Mouse (Mus musculus): Measurements from ENCODE around the gene Anks1b.
"Not testable (repeated sequence)": the region's sequence is repeated elsewhere in the genome, so short reads cannot be mapped to it uniquely, and the experiment has no call there.

The Anks1b gene

DNA sequence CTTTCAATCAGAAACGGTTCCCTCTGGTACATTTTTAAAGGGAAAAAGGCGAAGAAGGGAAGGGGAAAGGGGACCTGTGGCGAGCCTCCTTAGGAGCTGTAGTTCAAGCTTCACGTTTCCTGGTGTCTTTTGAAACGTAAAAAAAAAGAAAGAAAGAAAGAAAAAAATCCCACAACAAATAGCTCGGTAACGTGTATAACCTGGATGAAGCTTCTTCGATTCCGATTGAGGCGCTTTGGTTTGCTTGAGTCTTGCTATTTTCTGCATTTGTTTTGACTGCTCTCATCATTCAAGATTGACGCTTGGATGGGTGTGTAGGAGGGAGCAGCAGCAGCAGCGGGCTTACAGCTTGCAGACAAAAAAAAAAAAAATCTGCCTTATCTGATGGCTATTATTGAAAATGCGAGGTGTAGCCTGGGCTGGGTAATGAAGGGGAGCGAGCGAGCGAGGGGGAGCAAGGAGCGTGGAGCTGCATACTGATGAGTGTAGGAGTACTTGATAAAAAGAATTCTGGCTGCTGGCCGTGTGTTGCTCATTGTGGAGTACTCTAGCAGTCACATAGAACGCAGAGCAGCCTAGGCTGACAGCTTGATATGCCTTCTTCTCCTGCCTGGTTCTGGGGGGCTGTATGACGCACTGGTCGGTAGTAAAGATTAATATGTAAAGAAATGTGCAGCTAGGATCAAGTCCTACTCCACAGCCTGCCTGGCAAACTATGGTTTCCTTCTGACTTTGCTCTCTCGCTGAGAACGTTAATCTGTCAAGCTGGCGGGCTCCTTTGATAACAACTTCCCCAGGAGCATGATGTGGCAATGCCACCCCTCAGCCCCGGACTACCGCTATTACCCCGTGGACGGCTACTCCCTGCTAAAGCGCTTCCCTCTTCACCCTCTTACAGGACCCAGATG, 703.1 kb downstream of the Anks1b start:
- no peak for DNase-seq (ENCODE audit: low read depth, low spot score)

- DNase-seq (ENCODE audit: low read depth, low spot score), result no peak
These were observed 703.8 kb downstream of the Anks1b start for GRCm38 (mm10) chr10:90577099-90577461.

- no peak for DNase-seq (ENCODE audit: low read depth, low spot score)
These were observed 704.5 kb downstream of the Anks1b start for GRCm38 (mm10) chr10:90577777-90578176.

DNA sequence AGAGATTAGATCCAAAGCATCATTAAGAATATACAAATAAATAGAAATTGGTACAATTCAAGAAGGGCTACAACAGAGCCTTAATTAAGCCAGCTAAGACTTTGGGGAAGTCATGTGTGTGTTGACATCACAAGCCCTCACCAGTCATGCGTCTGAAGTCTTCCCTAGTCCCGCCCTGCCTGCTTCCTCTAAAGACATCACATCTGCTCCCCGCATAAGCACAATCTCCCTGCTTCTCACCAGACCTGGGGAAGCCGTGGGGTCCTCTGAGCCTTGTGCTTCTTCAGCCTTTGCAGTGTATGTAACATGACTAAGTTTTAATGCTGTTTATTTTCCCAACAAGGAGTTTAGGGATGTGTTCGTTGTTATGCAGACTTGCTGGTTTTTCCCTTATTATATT, 706.7 kb downstream of the Anks1b start:
- DNase-seq (ENCODE audit: low read depth, low spot score), result no peak

DNA sequence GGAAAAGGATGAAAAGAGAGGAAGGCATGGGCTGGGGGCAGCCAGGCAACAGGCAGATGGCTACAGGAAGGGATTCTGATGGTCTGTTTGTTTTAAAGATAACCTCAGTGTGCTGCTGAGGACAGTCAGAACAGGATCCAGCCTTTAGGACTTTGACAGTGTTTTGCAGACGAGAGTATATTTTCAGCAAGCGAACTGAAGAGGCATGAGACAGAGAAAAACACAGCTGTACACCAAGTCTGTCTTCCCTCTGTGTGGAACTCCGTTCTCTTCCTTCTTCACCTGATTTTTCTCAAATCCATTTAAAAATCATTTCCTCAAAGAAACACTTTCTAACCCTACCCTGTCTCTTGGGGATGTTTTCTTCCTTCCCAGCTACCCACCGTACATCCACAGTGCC, 710.7 kb downstream of the Anks1b start:
- no peak for DNase-seq (ENCODE audit: low read depth, low spot score)

GRCm38 (mm10) chr10:90596142-90596541, 722.8 kb downstream of the Anks1b start:
- DNase-seq (ENCODE audit: low read depth, low spot score), result peak; percentile 27

DNA sequence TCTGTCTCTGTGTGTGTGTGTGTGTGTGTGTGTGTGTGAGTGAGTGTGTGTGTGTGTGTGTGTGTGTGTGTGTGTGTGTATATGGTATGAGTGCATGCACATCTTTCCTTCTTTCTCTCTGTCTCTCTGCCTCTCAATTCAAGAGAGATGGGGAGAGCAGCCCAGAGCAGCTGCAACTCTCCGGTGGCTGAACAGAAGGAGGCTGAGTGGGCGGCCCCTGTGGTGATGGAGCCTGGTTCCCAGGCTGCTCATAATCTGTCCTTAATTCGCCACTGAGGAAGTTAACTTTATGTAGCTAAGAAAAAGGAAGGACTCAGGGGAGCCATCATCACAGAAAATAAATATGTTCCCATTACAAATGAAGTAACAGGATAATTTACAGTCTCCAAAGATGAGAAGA, 723.3 kb downstream of the Anks1b start:
- DNase-seq (ENCODE audit: low read depth, low spot score), result no peak

GRCm38 (mm10) chr10:90599149-90599548, 725.8 kb downstream of the Anks1b start:
- DNase-seq (ENCODE audit: low read depth, low spot score), result no peak

DNA sequence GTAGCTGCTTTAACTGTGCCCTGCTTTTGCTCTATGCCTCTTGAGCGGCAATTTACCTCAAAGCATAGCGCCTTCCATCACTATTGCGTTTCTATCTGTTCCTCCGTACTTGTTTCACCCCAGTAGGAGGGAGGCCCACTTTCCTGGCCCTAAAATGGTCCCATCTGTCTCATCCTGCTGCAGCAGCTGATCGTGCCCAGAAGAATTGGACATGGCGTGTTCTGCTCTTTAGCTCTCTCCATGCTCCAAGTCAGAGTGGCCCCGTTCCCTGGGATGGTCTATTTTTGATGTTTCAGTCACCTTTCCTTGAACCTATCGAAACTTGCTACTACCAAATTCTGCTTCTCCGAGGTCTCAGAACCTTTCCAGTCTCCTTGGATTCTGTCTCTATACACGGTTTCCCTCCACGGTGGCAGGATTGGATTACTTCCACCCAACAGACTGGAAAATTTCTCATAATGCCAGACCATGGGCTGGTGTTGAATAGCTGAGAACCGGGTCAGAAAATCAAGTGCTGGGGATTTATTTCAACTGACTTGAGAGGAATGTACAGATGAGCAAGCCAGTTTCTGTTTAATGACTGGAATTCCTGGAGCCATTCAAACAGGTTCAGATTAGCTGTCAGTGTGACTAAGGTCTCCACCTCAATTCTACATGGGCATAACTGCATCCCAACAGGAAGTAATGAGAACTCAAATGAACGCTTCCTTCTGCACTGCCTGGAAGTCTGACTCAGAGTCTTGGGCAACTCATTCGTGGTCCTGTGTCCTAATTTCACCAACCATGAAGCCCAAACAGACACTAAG, 726.6 kb downstream of the Anks1b start:
- DNase-seq (ENCODE audit: low read depth, low spot score), result no peak

- no peak for DNase-seq (ENCODE audit: low read depth, low spot score)
These were observed 734.3 kb downstream of the Anks1b start for GRCm38 (mm10) chr10:90607586-90607985.

DNA sequence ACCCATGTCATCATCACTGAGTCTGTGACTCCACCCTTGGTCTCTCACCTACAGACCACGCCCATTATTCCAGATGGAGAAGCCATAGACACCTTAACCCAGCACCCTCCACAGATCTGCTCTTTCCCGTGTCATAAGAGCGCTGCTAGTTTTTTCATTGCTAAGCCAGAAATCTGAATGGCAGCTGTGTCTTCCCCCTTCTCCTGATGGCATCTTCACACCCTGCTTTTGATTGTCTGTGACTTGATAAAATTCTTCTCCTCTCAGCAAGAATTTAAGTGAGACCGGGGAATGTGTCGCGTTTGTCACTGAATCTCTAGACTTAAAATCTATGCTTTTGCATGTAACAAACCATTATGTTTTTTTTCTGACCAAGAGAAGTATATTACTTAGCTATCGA, 736.1 kb downstream of the Anks1b start:
- DNase-seq (ENCODE audit: low read depth, low spot score), result no peak

- no peak for DNase-seq (ENCODE audit: low read depth, low spot score)
These were observed 739.7 kb downstream of the Anks1b start for GRCm38 (mm10) chr10:90613051-90613450.

GRCm38 (mm10) chr10:90615196-90615595, 741.9 kb downstream of the Anks1b start:
- no peak for DNase-seq (ENCODE audit: low read depth, low spot score)

DNA sequence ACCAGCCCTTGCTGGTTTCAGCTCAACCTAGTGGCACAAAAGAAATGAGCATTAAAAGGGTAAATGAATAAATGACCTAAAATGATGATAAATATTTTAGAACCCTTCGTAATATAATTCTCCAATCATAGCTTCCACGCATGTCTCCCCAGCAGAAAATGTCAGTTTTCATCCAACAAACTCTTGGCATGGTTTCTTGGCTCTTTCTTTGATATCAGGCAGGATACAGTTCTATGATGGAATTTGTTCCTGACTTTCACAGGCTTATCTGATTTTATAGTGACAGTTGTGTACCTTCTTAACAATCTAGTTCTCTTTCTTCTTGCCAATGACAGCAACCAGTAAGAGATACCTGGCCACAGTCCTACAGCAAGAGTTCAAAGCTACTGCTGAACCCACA, 743.3 kb downstream of the Anks1b start:
- DNase-seq (ENCODE audit: low read depth, low spot score), result no peak

- DNase-seq (ENCODE audit: low read depth, low spot score), result no peak
These were observed 744.5 kb downstream of the Anks1b start for GRCm38 (mm10) chr10:90617664-90618296.

GRCm38 (mm10) chr10:90627532-90627931, 754.2 kb downstream of the Anks1b start:
- no peak for DNase-seq (ENCODE audit: low read depth, low spot score)

DNA sequence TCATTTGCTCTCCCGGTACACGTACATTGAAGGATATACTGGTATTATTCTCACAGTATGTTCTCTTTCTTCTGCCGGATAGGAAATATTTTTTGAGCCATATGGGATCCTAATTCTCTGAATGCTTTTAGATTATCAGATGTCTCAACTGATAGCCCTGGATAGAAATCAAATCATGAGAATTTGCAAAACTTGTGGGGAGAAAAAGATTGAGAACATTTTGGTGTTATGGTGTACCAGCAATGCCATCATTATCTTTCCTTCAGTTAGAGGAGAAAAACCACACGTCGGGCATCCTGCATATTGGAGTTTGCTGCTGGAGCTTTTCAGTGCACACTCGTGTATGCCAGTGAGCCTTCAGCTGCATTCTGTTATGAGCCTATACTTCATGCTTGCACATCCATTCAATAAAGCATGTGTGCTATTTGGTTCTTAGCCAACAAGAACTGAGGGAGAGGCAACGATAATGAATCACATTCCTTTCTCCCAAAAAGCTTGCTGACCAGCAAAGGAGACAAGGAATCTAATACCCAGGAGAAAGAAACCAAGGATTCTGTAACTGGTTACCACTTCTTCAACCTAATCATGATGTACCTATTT, 756.9 kb downstream of the Anks1b start:
- DNase-seq (ENCODE audit: low read depth, low spot score), result no peak

DNA sequence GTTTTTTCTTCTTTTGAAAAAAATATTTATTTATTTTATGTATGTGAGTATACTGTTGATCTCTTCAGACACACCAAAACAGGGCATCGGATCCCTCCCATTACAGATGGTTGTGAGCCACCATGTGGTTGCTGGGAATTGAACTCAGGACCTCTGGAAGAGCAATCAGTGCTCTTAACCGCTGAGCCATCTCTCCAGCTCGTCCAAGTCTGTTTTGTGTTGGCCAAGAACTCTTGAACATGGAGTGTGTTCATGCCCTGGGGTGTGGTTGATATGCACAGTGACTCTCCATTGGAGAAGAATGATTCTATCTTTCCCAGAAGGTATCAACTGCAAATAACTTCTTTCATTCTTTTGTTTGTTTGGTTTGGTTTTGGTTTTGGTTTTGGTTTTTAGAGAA, 757.5 kb downstream of the Anks1b start:
- DNase-seq (ENCODE audit: low read depth, low spot score), result not testable (repeated sequence)

DNA sequence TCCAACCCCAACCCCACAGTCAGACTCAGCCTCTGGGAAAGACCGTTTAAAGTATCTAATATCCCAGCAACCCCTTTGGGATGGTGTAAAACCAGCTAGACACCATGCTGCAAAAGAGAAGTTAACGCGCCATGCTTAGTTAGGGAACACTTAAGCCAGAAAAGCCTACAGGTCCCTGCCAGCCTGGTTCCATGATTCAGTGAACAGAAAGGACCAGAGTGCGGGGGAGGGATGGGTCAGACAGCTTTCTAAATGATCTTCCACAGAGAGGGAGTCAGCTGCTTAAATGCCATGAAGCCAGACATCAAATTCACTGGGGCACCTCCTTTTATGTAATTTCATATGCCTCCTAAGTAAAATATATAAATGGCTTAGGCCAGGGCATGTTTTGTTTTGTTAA, 764.0 kb downstream of the Anks1b start:
- no peak for DNase-seq (ENCODE audit: low read depth, low spot score)

- no peak for DNase-seq (ENCODE audit: low read depth, low spot score)
These were observed 776.4 kb downstream of the Anks1b start for GRCm38 (mm10) chr10:90649681-90650080.

DNA sequence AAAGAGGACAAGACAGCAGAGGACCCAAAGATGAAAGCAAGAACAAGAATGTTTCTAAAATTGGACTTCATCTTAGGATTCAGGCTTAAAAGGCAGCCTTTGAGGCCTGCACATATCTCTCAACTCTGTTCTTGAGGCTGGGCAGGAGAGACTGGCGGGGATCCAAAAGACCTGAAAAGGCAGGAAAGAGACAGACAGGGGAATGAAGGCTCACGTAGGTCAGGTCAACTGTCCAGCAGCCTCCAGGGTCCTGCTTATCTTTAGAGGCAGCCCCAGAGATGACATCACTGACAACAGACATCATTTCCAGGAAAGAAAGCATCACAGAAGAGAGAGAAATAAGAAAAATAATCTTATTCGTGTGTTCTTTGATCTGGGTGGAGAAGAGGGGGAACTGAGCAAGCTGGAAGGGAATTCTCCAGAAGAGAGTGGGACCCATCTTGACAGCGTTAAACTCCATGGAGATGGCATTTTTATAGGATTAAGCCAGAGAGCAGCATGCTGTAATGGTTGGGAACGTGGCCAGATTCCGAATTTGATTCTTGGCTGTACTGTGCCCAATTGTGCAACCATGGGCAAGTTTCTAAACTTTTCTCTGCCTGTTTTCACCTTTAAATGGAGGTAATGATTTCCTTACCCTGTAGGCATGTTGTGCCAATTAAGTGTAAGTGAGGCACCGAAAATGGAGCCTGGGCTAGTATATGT, 784.3 kb downstream of the Anks1b start:
- no peak for DNase-seq (ENCODE audit: low read depth, low spot score)
